Mouse (Mus musculus): ENCODE data around the gene Ddx52.
A peak's percentile ranks its signal among the peaks of the same experiment; 100 is the strongest.

The Ddx52 gene

DNA sequence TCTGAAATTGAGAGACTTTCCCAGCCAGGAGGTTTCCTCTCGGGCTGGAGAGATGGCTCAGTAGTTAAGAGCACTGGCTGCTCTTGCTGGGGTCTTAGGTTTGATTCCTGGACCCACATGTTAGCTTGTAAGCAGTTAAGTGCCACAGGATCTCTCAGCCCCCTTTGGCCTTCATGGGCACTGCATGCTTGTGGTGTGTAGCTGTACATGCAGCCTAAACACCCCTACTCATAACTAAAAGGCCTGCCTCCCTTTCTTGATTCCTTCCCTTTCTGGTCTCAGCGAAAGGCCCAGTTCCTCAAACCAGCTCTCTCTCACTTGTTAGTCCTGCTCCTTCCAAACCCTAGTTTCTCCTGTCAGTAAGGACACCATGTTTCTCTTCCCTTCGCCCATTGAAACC, 27.2 kb downstream of the Ddx52 start:
- no peak for DNase-seq

DNA sequence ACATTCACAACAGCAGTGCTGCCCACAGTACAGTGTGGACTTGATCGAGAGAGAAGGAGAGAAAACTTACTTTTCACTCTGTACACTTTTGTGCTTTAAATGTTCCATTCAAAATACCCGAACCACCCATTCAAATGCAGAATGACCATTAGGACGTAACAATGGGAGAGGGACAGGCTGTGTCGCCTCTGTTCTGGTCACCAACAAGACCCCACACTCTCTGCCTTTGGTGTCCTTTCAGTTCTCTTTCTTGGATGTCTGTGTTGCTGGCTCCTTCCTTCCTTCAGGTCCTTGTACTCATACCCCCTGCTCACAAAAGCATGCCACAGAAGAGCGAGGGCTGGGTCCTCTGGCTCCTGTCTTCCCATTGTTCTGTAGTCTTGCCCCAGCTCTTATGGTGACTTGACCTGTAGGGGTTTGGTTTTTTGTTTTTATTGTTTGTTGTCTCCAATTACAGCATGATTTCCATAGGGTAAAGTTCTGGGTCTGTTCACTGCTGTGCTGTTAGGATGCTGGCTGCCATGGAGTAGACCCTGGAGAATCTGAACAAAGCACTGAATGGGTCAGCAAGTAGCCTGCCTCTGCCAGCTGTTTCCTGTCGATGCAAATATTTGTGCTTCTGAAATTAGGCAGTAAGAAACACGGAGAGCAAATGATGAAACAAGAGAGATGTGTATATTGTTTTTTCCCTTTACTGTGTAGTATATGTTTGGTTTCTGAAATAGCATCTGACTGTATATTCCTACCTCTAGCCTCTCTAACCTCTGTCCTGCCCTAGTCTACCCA, 32.9 kb downstream of the Ddx52 start:
- DNase-seq = no peak

DNA sequence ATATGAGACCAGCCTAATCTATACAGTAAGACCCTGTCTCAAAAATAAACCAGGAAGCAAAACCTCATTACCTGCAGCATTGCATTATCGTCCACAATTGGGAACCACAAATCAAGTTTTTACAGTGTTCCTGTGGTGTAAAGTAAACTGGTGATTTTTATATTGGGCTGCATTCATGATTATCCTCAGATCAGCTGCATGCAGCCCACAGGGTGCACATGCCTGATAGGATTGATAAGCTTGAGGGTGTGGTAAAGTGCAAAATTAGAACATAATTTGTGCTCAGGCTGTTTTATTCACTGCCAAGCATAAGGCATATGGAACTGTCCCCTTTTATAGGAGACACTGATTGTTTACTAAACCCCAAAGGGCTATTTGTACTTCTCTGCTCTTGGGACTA, 33.6 kb downstream of the Ddx52 start:
- no peak for DNase-seq

DNA sequence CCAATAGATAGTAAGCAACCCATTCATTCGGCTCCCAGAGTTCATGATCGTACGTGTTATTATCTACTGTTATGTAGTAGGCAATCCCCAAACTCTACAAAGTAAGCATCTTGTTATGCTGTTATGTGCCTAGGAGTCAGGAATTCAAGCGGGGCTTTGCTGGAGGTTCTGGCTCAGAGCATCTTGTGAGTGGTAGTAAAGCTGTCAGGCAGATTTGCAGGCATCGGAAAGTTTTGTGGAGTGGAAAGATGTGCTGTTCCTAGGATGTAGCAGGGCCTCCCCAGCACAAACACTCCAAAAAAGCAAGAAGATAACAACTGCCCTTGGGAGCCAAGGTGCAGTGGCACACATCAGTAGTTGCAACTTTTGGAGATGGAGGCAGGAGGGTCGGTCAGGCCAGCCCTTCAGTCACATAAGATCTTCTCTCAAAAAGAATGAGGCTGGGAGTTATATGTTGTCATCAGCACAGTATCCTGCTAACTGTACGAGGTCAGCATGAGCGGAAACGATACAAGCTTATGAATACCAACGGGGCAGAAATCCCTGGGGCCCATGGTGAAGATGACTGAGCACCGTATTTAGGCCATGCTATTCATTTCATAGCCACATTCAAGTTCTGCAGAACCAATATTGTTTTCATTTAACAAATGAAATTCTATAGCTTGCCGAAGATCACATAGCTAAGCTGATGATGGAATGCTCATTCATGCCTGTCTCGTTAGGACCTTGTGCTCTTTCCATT, 34.5 kb downstream of the Ddx52 start:
- no peak for DNase-seq

DNA sequence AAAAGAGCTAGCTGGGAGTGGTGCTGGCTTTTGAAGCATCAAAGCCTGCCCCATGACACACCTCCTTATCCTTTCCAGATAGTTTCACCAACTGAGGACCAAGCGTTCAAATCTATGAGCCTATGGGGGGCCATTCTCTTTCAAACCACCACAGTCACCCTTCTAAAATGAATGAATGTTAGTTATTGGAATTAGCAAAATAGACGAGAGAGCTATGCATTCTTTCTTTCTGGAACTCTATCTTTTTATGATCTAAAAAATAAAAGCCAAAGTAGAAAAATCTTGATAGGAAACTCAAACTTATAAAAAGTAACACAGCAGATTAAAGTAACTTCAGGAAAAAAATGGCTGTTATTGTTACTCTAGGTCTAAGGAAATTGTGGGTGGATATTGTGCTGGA, 35.9 kb downstream of the Ddx52 start:
- DNase-seq = no peak

DNA sequence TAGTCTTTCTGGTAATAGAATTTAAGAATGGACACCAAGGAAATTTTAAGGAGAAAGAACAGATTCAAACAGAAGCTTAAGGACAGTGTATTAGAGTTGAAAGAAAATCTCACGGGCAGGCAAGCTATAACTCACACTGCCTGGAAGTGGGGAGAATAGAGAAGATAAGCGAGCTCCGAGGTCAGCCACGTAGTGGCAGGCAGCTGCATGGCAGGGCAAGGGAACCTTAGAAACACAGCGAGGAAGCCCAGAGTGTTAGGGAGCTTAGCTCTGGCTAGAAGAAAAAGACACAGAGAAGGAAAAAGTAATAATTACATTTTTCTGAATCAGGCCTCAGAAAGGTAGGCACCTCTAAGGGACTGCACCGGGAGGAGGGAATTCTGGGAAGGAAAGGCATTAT, 38.1 kb downstream of the Ddx52 start:
- no peak for DNase-seq

DNA sequence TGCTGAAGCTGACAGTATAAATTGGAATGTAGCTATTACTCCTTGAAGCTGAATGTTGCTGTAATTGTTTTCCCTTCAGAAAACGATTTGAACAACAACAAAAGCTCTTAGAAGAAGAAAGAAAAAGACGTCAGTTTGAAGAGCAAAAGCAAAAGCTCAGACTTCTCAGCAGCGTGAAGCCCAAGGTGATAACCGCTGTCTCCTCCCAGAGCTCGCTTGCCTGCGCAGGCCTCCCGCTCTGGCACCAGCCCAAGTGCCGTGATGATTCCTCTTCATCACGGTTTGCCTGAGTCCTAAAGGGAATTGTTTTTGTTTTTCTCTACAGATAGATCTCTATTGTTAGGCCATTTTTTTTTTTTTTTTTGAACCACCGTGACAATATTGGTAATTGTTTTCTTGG, 39.5 kb downstream of the Ddx52 start:
- no peak for DNase-seq

DNA sequence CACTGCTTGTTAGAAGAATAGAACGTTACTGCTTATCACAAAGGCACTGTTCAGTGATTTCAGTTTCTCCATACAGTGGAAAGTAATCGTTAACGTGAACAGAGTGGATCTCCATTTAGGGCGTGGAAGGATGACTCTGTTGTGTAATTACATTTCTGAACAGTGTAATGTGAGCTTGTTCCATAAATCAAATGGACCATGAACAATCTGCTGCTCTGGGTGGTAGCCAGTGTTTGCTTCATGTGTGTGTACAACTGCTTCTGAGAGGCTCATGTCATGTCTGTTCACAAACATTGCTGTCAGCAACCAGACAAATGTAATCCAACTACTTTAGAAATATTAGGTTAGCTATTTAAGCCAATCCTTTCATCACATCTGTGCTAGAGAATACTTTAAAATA, 49.8 kb downstream of the Ddx52 start:
- DNase-seq = no peak

DNA sequence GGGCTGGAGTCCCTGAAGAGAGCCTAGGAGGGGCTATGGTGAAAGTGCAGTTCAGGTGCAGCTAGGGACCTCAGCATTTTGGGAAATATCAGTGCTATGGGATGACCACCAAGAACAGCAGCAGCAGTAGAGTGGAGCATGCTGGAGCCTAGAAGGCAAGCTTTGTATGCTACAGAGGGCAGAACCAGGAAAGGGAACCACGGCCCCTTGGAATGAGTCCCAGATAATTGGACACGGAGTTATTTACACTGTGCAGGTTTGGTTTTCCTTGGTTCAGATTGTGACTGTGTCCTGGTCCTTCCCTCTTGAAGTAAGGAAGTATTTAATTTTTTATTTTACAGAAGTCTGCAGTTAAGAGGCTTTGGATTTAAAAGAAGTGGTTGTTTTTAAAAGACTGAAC, 51.6 kb downstream of the Ddx52 start:
- DNase-seq = peak; percentile 61 to 83

DNA sequence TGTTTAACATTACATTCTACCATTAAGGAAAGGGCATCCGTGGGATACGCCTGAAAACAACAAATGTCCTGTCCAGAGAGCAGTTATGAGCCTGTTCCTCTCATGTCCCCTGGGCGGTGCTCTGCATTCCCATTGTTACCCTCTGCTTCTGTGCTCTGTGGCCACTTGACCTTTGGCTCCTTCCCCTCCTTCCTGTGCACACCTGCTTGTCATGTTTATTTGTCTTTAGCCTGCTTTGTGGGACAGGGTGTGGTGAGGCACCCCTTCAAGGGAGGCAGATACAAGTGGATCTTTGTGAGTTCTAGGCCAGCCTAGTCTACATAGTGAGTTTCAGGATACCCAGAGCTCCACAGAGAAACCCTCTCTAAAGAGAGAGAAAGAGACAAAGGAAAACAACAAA, 52.6 kb downstream of the Ddx52 start:
- no peak for DNase-seq

DNA sequence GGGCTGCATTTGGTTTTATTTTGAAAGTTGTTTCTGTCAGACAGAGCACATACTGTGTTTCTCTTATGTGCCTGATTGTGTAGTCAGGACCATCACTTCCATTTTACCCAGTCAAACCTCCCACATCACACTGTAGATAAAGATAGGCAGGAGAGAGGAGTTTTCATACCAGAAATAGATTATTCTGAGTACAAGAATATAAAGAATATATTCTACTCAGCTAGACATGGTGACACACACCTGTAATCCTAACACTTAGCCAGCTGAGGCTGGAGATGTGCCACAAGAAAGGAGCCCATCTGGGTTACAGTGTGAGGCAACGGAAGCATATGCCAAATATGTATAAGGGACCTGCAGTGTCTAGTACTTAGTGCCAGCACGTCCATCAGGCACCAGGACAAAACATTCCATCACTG, 53.7 kb downstream of the Ddx52 start:
- no peak for DNase-seq

DNA sequence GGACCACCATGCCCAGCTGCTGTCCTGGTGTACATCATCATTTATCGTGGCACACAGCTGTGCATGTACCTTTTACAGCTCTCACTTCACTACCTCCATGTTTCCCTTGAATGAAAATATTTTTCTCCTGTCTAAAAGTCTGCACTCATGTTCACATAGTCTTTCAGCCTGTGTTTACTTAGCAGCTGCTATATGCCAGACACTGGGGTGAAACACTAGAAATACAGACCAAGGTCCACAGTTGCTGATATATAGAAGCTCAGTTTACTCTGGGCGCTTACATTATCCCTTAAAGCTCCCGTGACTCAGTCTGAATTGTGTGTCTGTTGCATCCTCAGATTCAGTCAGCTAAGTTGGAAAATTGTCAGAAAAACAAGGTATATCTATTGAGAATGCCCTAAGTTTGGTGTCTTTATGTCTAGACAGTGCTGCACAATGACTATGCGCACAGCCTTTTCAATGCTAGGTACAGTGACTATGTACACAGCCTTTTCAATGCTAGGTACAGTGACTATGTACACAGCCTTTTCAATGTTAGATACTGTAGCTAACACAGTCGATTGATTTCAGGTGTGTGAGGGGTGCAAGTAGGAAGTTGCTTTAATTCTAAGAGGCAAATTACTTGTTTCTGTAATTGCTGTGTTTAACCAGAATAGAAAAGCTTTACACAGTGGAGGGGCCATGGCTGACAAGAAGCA, 55.5 kb downstream of the Ddx52 start:
- DNase-seq = no peak

DNA sequence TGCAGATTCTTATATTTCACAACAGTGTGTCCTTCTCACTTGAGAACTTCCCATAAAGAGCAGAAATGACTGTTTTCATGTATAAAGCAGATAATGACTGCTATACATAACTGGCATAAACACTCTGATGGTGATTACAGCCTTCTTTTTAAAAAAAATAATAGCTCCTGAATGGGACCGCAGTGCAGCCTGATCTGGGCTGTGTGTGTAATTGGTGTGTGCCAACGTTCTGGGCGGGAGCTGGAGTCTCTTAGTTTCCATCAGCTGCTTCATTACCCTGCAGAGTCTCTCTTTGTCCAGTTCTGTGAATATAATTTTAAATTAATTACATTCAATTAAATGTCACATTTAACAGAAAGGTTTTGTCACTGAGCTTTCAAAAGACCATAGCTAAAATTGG, 57.1 kb downstream of the Ddx52 start:
- DNase-seq = no peak

DNA sequence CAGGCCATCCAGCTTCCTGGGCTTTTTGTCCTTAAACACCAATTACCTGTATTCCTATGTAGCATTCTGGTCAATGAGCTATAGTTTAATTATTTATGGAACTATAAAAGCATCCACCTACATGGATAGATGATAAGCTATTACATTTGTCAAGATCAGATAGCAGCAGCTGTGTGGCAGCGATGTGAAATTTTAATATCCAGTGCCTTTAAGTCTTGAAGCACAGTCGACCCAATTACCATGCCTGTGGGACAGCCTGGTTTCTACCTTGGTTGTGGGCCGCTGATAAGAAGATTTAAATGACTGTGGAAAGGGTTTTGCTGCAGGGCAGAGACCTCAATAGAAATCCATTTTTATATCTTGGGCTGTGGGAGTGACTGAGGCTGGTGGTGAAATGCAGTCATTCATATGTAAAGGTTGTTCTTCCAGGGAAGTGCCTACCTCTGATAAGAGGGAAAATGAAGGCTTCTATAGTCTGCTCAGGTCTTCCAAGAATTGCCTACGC, 57.6 kb downstream of the Ddx52 start:
- DNase-seq = no peak

DNA sequence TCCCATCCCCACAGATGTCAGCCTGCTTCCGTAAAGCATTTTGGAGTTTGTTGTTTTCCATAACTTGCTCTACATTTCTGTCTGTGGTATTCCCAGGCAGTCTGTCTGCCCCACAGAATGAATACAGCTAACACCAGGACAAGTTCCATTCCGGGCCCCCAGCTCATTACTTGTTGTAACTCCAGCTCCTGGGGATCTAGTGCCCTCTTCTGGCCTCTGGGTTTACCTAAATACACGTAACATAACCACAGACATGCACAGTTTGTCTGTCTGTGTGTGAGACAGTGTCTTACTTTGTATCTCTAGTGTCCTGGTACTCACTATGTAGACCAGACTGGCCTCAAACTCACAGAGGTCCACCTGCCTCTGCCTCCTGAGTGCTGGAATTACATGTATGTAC, 59.4 kb downstream of the Ddx52 start:
- DNase-seq = no peak

DNA sequence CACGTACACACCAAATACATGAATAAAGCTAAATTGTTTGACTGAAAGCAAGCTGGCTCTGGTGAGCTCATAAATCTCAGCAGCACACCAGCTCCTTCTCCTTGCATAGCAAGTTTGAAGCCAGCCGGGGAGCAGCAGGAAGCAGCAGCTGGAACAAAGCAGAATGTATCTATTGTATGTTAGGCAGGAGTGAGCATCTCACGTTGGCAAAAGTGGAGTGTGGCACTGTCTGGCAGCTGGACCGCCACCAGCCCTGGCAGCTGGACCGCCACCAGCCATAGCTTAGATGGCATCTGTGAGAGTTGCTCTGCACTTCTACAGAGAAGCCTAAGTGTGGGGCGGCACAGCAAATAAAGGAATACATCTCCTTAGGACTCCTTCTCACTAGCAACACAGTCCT, 62.1 kb downstream of the Ddx52 start:
- no peak for DNase-seq

DNA sequence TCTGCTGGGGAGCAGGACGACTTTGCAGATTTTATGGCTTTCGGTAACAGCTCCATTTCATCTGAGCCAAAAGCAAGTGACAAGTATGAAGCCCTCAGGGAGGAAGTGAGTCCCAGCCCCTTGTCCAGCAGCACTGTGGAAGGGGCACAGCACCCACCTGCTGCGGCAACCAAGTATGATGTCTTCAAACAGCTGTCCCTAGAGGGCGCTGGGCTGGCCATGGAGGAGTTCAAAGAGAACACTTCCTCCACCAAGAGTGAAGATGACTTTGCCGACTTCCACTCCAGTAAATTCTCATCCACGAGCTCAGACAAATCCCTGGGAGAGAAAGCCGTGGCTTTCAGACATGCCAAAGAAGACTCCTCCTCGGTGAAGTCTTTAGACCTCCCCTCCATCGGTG, 67.1 kb downstream of the Ddx52 start:
- DNase-seq = no peak

DNA sequence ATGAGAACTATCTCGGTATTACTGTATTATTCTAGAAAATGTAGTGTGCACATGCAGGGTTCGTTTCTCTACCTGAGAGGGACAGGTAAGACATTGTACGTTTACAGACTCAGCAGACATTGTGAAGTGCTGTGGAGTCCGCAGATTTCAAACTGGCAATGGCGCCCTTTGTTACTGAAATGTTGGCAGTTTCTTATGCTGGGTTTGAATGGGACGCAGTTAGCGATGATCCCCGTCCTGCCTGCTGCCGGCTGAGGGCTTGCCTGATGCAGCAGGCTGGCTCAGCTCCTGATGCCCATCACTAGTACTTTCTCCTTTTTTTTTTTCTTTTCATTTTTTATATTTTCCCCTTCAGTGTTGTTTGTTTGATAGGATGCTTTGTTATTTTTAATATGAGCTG, 68.5 kb downstream of the Ddx52 start:
- no peak for DNase-seq

DNA sequence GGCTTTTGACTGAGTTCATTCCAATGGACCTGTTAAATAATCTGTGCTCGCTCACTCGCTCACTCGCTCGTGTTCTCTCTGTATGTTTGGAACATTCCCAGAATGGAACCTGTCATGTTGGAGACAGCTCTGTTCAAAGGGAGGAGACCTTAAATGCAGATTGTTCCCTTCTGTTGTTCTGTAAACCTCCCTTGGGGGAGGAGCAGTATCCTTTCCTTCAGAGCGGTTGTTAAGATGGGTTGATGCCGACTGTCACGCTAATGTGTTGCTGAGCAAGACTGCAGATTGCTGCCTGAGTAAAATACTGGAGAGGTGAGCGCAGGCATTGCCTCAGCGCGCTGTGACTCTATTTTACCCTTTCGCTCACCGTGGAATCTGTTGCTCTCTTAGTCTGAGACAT, 69.2 kb downstream of the Ddx52 start:
- DNase-seq = no peak

DNA sequence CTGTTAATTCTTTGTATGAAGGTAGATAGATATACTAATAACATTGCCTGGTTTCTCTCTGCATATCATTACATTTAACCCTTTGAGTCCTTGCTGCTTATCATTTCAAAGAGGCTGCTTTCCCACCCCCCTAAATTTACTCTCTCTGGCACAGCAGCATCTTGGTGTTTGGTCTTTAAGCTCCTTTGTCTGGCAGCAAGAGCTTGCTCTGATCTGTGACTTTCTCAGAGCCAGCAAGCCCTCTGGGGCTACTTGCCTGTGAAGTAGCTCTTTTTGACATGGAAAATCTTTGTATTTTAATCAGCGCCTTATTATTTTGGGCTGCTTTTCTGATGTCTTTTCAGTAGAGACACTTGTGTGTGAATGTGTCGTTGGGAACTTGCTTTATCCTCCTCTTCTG, 69.7 kb downstream of the Ddx52 start:
- no peak for DNase-seq

Measured in lung, adult 18-20 months (tissue).